Mouse (Mus musculus) hindbrain, embryonic 14.5 days (tissue): ENCODE results near the gene Dph5. TPM values are rescaled to one million over a fixed set of nuclear protein-coding genes. Genes with fewer than 3 reads are reported as not detected.

Experiments
- microRNA-seq: library from miRNA; unstranded; fragments of <30 nt; microRNA quantifications from one replicate; pipeline ENCODE4, GENCODE M21; 2016
- polyA plus RNA-seq: library from polyadenylated mRNA; unstranded; fragments of >200 nt; fragmentation: Nextera tagmentation; extraction: Ambion mirVana; gene quantifications from 2 replicates; pipeline ENCODE4 v1.2.1, GENCODE M21; 2014

Dph5 gene
- polyA plus RNA-seq, 1 experiment from 2014 or later = 25.0 TPM

Small RNA genes lying within 50 kb of the gene (microRNA-seq; reads per million reads assigned to microRNA genes)
- not detected for gene Mir669n

Other genes with a start within 250 kb of the Dph5 start
- gene S1pr1, start 172.8 kb upstream of the Dph5 start, polyA plus RNA-seq = 25.0 and 30.7 TPM in 2 replicates
- gene Slc30a7, start 119.6 kb downstream of the Dph5 start, polyA plus RNA-seq = 19.5 and 22.5 TPM in 2 replicates
- gene Extl2, start 119.6 kb downstream of the Dph5 start, polyA plus RNA-seq = 43.7 and 48.0 TPM in 2 replicates
- gene Vcam1, start 241.9 kb downstream of the Dph5 start, polyA plus RNA-seq = 36.9 and 41.5 TPM in 2 replicates